Mouse (Mus musculus): ENCODE measurements at regions not wholly inside any gene's neighbourhood (a gene's known extent, or its start where the extent isn't known, plus 50 kb on each side); places are given as distances from the start of the nearest gene placed in this dataset.

- Histone ChIP-seq H3K4me1 (replicated peaks; ENCODE audit: control insufficient read depth, insufficient read depth, low read length) (no peaks in the 10 kb centered on the region), H3K9me3 (ENCODE audit: control insufficient read depth, low read length) (no peaks in the 10 kb centered on the region), H3K4me3 (replicated peaks; ENCODE audit: low read length) (no peak overlapping the region), H3K27me3 (ENCODE audit: control insufficient read depth, insufficient read depth, low read length) (no peaks in the 10 kb centered on the region), H3K36me3 (replicated peaks; ENCODE audit: control insufficient read depth, insufficient read depth) (no peaks in the 10 kb centered on the region), H3K4me2 (replicated peaks) (no peak overlapping the region), H3K9ac (no peak overlapping the region), H3K27ac (no peak overlapping the region)
- no peak for ATAC-seq (ENCODE audit: low FRiP score)
- whole genome bisulfite sequencing = 96% methylated on average over 1 of the region's 1 CpGs
- DNase-seq (ENCODE audit: low spot score) = no peak
Observed at GRCm38 (mm10) chr5:126105446-126105845, 573.9 kb downstream of the Tmem132b start.

DNA sequence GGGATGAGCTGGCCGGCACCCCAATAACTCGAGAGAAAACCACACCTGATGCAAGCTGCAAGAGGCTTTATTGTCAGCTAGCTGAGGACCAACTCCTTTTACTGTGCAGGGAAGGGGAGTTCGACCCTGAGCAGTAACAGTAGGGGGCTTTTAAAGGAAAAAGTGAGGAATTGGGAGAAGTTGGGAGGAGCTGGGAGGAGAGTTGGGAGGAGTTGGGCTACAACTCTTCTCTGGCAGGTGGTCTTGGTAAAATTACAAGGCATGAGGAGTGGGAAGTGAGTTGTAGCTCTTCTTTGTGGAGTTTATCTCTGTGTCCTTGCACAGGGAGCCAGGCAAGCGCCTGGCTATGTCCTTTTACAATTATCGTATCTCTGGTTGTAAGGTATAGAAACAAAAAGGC is 575.4 kb downstream of the Tmem132b start:
- Histone ChIP-seq H3K9ac (no peak overlapping the region), H3K4me1 (replicated peaks; ENCODE audit: control insufficient read depth, insufficient read depth, low read length) (no peaks in the 10 kb centered on the region), H3K36me3 (replicated peaks; ENCODE audit: control insufficient read depth, insufficient read depth) (no peaks in the 10 kb centered on the region), H3K4me3 (replicated peaks; ENCODE audit: low read length) (no peak overlapping the region), H3K9me3 (ENCODE audit: control insufficient read depth, low read length) (no peaks in the 10 kb centered on the region), H3K27me3 (ENCODE audit: control insufficient read depth, insufficient read depth, low read length) (no peaks in the 10 kb centered on the region), H3K4me2 (replicated peaks) (no peak overlapping the region), H3K27ac (no peak overlapping the region)
- WGBS = 91% methylated on average over 5 of the region's 5 CpGs
- ATAC-seq (ENCODE audit: low FRiP score) (no peak), DNase-seq (ENCODE audit: low spot score) (no peak)

DNA sequence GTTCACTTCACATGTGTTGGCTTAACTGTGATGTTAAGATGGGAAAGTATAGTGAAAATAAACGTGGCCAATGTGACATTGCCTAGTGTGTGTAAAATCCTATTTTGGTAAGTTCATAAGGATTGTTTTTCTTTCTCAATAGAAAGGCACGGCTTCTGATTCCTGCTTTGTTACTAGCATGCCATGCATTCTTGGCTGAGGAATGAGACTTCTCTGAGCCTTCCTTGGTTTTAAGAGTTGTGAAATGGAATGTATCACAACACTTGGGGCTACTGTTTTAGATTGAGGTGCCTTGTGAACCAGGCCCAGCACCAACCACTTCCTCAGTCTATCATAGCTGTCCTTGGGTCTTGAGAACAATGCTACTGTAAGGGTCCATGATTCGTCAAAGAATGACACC is 577.3 kb downstream of the Tmem132b start:
- no peaks in the 10 kb centered on the region for H3K36me3 ChIP-seq (replicated peaks; ENCODE audit: control insufficient read depth, insufficient read depth)
- no peaks in the 10 kb centered on the region for H3K9me3 ChIP-seq (ENCODE audit: control insufficient read depth, low read length)
- H3K27me3 ChIP-seq (ENCODE audit: control insufficient read depth, insufficient read depth, low read length) = no peaks in the 10 kb centered on the region
- ATAC-seq (ENCODE audit: low FRiP score) = no peak
- no peak overlapping the region for H3K9ac ChIP-seq
- H3K4me2 ChIP-seq (replicated peaks) = no peak overlapping the region
- DNase-seq (ENCODE audit: low spot score) = no peak
- 68% methylated on average over 3 of the region's 3 CpGs for WGBS
- no peak overlapping the region for H3K4me3 ChIP-seq (replicated peaks; ENCODE audit: low read length)
- H3K27ac ChIP-seq = no peak overlapping the region
- H3K4me1 ChIP-seq (replicated peaks; ENCODE audit: control insufficient read depth, insufficient read depth, low read length) = no peaks in the 10 kb centered on the region

- no peak for ATAC-seq (ENCODE audit: low FRiP score)
- Histone ChIP-seq H3K9me3 (ENCODE audit: control insufficient read depth, low read length) (no peaks in the 10 kb centered on the region), H3K4me2 (replicated peaks) (no peak overlapping the region), H3K4me1 (replicated peaks; ENCODE audit: control insufficient read depth, insufficient read depth, low read length) (no peaks in the 10 kb centered on the region), H3K27ac (no peak overlapping the region), H3K4me3 (replicated peaks; ENCODE audit: low read length) (no peak overlapping the region), H3K27me3 (ENCODE audit: control insufficient read depth, insufficient read depth, low read length) (no peaks in the 10 kb centered on the region), H3K9ac (no peak overlapping the region), H3K36me3 (replicated peaks; ENCODE audit: control insufficient read depth, insufficient read depth) (no peaks in the 10 kb centered on the region)
- DNase-seq (ENCODE audit: low spot score) = no peak
- 82% methylated on average over 2 of the region's 2 CpGs for WGBS
Observed at GRCm38 (mm10) chr5:126117291-126117690, 585.7 kb downstream of the Tmem132b start.

- Histone ChIP-seq H3K27me3 (ENCODE audit: control insufficient read depth, insufficient read depth, low read length) (no peaks in the 10 kb centered on the region), H3K4me2 (replicated peaks) (no peak overlapping the region), H3K9me3 (ENCODE audit: control insufficient read depth, low read length) (no peaks in the 10 kb centered on the region), H3K9ac (no peak overlapping the region), H3K4me1 (replicated peaks; ENCODE audit: control insufficient read depth, insufficient read depth, low read length) (no peaks in the 10 kb centered on the region), H3K4me3 (replicated peaks; ENCODE audit: low read length) (no peak overlapping the region), H3K27ac (no peak overlapping the region), H3K36me3 (replicated peaks; ENCODE audit: control insufficient read depth, insufficient read depth) (no peaks in the 10 kb centered on the region)
- ATAC-seq (ENCODE audit: low FRiP score) = no peak
- DNase-seq (ENCODE audit: low spot score) = no peak
- 85% methylated on average over 5 of the region's 5 CpGs for WGBS
Observed at GRCm38 (mm10) chr5:126117906-126118521, 586.4 kb downstream of the Tmem132b start.

GRCm38 (mm10) chr5:126118731-126119130 is 587.2 kb downstream of the Tmem132b start:
- H3K36me3 ChIP-seq (replicated peaks; ENCODE audit: control insufficient read depth, insufficient read depth) = no peaks in the 10 kb centered on the region
- H3K9me3 ChIP-seq (ENCODE audit: control insufficient read depth, low read length) = no peaks in the 10 kb centered on the region
- 58% methylated on average over 3 of the region's 3 CpGs for WGBS
- H3K27me3 ChIP-seq (ENCODE audit: control insufficient read depth, insufficient read depth, low read length) = no peaks in the 10 kb centered on the region
- H3K4me1 ChIP-seq (replicated peaks; ENCODE audit: control insufficient read depth, insufficient read depth, low read length) = no peaks in the 10 kb centered on the region
- no peak overlapping the region for H3K9ac ChIP-seq
- H3K27ac ChIP-seq = no peak overlapping the region
- no peak for DNase-seq (ENCODE audit: low spot score)
- ATAC-seq (ENCODE audit: low FRiP score) = no peak
- no peak overlapping the region for H3K4me2 ChIP-seq (replicated peaks)
- H3K4me3 ChIP-seq (replicated peaks; ENCODE audit: low read length) = no peak overlapping the region

- Histone ChIP-seq H3K27me3 (ENCODE audit: control insufficient read depth, insufficient read depth, low read length) (no peaks in the 10 kb centered on the region), H3K27ac (no peak overlapping the region), H3K4me1 (replicated peaks; ENCODE audit: control insufficient read depth, insufficient read depth, low read length) (no peaks in the 10 kb centered on the region), H3K9me3 (ENCODE audit: control insufficient read depth, low read length) (no peaks in the 10 kb centered on the region), H3K9ac (no peak overlapping the region), H3K4me3 (replicated peaks; ENCODE audit: low read length) (no peak overlapping the region), H3K4me2 (replicated peaks) (no peak overlapping the region), H3K36me3 (replicated peaks; ENCODE audit: control insufficient read depth, insufficient read depth) (no peaks in the 10 kb centered on the region)
- 46% methylated on average over 9 of the region's 9 CpGs for WGBS
- ATAC-seq (ENCODE audit: low FRiP score) = no peak
- DNase-seq (ENCODE audit: low spot score) = no peak
Observed at GRCm38 (mm10) chr5:126123216-126123615, 591.6 kb downstream of the Tmem132b start.

GRCm38 (mm10) chr5:126127486-126127885 is 595.9 kb downstream of the Tmem132b start:
- Histone ChIP-seq H3K4me1 (replicated peaks; ENCODE audit: control insufficient read depth, insufficient read depth, low read length) (no peaks in the 10 kb centered on the region), H3K4me3 (replicated peaks; ENCODE audit: low read length) (no peak overlapping the region), H3K36me3 (replicated peaks; ENCODE audit: control insufficient read depth, insufficient read depth) (no peaks in the 10 kb centered on the region), H3K4me2 (replicated peaks) (no peak overlapping the region), H3K27ac (no peak overlapping the region), H3K27me3 (ENCODE audit: control insufficient read depth, insufficient read depth, low read length) (no peaks in the 10 kb centered on the region), H3K9ac (no peak overlapping the region), H3K9me3 (ENCODE audit: control insufficient read depth, low read length) (no peaks in the 10 kb centered on the region)
- 36% methylated on average over 6 of the region's 6 CpGs for WGBS
- DNase-seq (ENCODE audit: low spot score) (no peak), ATAC-seq (ENCODE audit: low FRiP score) (no peak)

DNA sequence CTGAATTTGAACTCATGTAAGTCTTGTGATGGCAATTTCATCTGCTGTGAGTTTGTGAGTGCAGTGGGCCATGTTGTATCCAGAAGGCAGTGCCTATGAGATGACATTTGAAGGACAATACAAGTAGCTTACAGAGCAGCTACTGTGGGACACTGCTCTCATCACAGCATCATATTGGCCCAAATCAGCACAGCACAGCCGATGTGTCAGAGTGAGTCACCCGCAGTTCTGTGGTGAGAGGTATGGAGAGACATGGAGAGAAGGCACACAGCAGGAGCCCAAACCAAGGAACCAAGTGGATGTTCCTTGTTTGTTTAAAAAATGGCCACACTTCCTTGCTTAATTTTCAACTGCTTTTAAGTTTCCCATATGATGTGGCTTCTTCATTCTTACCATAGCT is 617.3 kb downstream of the Tmem132b start:
- ATAC-seq (ENCODE audit: low FRiP score) (no peak), DNase-seq (ENCODE audit: low spot score) (no peak)

More for the DNA sequence above, 617.3 kb downstream of the Tmem132b start:
- no peak overlapping the region for H3K4me3 ChIP-seq (replicated peaks; ENCODE audit: low read length)
- no peak overlapping the region for H3K4me2 ChIP-seq (replicated peaks)
- H3K4me1 ChIP-seq (replicated peaks; ENCODE audit: control insufficient read depth, insufficient read depth, low read length) = no peaks in the 10 kb centered on the region
- H3K27ac ChIP-seq = no peak overlapping the region
- no peak overlapping the region for H3K9ac ChIP-seq
- whole genome bisulfite sequencing = 93% methylated on average over 2 of the region's 2 CpGs
- H3K9me3 ChIP-seq (ENCODE audit: control insufficient read depth, low read length) = no peaks in the 10 kb centered on the region
- no peaks in the 10 kb centered on the region for H3K27me3 ChIP-seq (ENCODE audit: control insufficient read depth, insufficient read depth, low read length)
- no peaks in the 10 kb centered on the region for H3K36me3 ChIP-seq (replicated peaks; ENCODE audit: control insufficient read depth, insufficient read depth)
